Mouse (Mus musculus) left cerebral cortex, postnatal 25 days (tissue): Measurements from ENCODE around the gene Synj1. TPM values are rescaled to one million over a fixed set of nuclear protein-coding genes. Genes with fewer than 3 reads are reported as not detected.
A peak's percentile ranks its signal among the peaks of the same experiment; 100 is the strongest.

ENCODE experiments used
- DNase-seq, 2 experiments: peaks; one replicate each; pipeline ENCODE4 v3.0.0; 2022; ENCODE audit warnings: low spot score in 2 of 2, mixed read lengths in 1 of 2
- intact Hi-C: fragments of 180-260 bp; cut with DNase I; formaldehyde crosslinking; loops from one replicate; pipeline ENCODE4 v1.15.1; 2025
- total RNA-seq, 2 experiments: library from RNA; stranded (reverse); gene quantifications; 2 replicates each; pipeline ENCODE4 v1.2.3; 2021

Gene Synj1
- total RNA-seq, 2 experiments from 2014 or later, result 329 to 335 TPM

DNA sequence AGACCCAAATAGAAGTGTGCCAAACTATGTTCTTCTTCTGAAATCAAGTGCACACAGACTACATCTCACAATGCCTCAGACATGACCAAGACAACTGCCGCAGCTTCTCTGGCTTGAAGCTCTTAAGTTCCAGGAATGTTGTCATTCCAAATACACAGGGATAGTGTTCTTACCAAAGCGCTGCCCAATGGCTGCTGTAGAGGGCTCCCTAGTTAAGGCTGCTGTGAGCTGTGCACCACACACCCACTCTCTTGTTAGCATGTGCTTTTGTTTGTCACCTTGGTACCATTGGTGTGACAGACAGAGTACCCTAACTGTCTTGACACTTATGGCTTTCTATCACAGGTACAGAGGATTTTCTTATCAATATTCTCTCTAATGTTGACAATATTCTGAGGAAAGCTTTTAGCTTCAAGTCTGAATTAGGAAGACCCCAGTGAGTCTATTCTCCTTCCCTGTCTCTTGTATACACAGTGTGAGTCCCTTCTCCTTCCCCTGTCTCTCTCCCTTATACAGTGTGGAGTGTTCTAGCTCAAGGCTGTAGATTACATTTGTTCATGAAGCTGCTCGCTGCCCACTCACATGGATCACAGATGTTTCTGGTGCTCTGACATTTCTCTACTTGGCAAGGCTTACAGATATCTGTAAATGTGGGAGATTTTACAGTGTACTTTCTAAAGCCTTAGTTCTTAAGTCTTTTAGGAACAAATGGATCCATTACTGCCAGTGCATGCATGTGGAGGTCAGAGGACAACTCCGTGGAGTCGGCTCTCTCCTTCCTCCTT is 52.6 kb downstream of the Synj1 start:
- DNase-seq, result peak; percentile 51 to 83
- intact Hi-C loops, result no loop called here

- intact Hi-C loops, result no loop called here
- no peak for DNase-seq
These were observed 55.6 kb downstream of the Synj1 start for GRCm38 (mm10) chr16:90955494-90955893.

GRCm38 (mm10) chr16:90953770-90954169 is 57.3 kb downstream of the Synj1 start:
- no peak for DNase-seq
- intact Hi-C loops, result no loop called here

GRCm38 (mm10) chr16:90953147-90953546 is 58.0 kb downstream of the Synj1 start:
- peak in 1 of 2 experiments; percentile 25 for DNase-seq
- intact Hi-C loops, result no loop called here

GRCm38 (mm10) chr16:90950354-90950963 is 60.6 kb downstream of the Synj1 start:
- intact Hi-C loops, result no loop called here

GRCm38 (mm10) chr16:90946977-90947376 is 64.1 kb downstream of the Synj1 start:
- DNase-seq, result no peak
- intact Hi-C loops, result no loop called here

More at GRCm38 (mm10) chr16:90950354-90950963, 60.6 kb downstream of the Synj1 start:
- DNase-seq, result no peak

DNA sequence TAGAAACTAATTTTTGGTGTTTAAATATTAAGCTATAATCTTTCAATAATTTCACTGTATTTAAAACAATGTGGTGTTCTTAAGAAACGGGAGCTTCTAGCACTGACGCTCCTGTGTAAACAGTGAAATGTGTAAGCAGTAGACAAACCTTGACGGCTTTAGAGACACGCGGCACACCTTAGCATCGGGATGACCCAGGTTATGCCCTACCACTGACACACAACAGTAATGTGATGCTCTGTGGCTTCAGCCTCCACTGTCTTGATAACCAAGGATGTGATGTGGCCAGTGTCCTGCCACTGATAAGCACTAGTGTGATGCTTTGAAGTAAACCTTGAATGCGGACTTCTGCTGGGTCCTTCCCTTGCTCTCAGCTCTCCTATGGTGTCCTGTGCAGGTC is 69.9 kb downstream of the Synj1 start:
- intact Hi-C loops, result no loop called here
- no peak for DNase-seq

GRCm38 (mm10) chr16:90934687-90935328 is 76.3 kb downstream of the Synj1 start, which contains the start of gene Cfap298:
Cfap298 (minus strand) TSS chr16:90935114.
- DNase-seq, result peak; percentile 93 to 97
- intact Hi-C loops, result loop anchor here (1.0 kb wide), 2 partner anchors 76 to 125 kb away; partner anchors contain the start of genes Synj1 and Urb1

GRCm38 (mm10) chr16:90934193-90934686 is 76.9 kb downstream of the Synj1 start:
- peak; percentile 57 to 63 for DNase-seq
- intact Hi-C loops, result loop anchor here (1.0 kb wide), 2 partner anchors 77 to 124 kb away; partner anchors contain the start of genes Synj1 and Urb1

DNA sequence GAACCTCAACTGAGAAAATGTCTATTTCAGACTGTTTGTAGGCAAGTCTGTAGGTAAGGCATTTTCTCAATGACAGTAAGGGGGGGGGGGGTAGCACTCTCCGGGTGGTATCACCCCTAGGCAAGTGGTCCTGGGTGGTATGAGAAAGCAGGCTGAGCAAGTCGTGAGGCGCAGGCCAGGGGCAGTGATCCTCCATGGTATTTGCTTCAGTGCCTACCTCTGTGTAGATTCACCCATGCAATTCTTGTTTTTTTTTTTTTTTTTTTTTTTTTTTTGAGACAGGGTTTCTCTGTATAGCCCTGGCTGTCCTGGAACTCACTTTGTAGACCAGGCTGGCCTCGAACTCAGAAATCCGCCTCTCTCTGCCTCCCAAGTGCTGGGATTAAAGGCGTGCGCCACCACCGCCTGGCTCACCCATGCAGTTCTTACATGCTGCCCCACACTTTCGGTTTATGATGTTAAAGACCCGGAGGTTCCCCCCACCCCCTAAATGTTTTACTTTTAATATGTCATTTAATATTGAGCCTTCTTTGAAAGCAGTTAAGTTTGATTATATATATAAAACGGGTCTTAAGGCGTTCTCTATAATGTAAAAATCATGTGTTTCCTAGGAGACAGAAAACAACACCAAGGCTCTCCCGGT is 77.5 kb downstream of the Synj1 start:
- intact Hi-C loops, result loop anchor here (1.0 kb wide), 2 partner anchors 78 to 123 kb away; partner anchors contain the start of genes Synj1 and Urb1
- DNase-seq, result no peak

DNA sequence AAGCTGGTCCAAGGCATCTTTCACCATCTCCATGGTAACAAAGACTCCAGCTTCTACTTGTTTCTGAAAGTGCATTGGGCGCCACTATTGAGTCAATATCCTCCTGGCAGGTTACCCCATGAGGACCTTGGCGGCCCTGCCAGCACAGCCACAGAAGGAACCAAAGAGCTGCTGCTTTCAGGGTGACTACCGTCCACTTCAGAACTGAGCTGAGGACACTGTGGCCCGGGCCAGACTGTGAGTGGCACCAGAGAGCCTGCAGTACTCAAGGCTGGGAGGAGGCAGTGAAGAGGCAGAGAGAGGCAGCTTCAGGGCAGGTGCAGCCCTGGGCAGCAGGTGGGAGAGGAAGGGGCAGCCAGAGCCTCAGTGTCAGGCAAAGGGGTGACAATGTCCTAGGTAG is 83.7 kb downstream of the Synj1 start:
- intact Hi-C loops, result no loop called here
- DNase-seq, result no peak

- DNase-seq, result peak; percentile 63 to 75
- intact Hi-C loops, result loop anchor here (2.0 kb wide), 2 partner anchors 93 to 603 kb away; no protein-coding TSS in a partner anchor
These were observed 85.6 kb downstream of the Synj1 start for GRCm38 (mm10) chr16:90925461-90925860.

DNA sequence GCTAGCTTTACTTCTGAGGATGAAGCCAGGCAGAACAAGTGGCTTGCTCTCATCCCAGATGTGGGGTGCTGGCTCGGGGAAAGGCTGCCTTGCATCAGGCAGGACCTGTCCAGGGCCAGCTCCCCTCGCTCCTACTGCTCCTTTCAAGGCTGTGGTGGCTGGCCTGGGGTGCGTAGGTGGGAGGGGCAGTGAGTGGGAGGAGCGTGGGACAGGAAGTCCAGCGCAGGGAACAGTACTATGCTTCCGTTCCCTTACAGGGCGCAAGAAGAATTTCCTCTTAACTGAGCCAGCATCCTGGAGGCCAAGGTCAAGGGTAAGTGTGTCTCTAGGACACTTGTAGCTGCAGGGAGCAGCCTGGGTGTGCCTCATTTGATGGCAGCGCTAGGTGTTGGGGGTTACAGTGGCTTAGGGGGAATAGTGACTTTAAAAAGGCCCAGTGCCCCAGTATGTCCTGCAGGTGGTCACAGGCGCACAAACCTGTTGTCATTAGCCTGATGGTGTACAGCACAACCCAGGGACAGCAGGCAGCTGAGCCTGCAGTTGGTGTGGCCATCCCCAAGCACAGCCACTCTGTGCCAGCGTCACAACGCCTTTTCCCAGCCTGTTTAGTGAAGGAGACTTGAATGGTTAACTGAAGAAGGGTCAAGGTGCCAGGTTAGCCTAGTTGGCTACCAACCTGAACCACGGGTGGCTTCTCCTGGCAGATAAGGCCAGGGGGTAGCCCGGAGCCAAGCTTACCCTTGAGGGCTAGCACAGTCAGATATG is 86.3 kb downstream of the Synj1 start:
- intact Hi-C loops, result loop anchor here (2.0 kb wide), 2 partner anchors 92 to 602 kb away; no protein-coding TSS in a partner anchor
- DNase-seq, result no peak

DNA sequence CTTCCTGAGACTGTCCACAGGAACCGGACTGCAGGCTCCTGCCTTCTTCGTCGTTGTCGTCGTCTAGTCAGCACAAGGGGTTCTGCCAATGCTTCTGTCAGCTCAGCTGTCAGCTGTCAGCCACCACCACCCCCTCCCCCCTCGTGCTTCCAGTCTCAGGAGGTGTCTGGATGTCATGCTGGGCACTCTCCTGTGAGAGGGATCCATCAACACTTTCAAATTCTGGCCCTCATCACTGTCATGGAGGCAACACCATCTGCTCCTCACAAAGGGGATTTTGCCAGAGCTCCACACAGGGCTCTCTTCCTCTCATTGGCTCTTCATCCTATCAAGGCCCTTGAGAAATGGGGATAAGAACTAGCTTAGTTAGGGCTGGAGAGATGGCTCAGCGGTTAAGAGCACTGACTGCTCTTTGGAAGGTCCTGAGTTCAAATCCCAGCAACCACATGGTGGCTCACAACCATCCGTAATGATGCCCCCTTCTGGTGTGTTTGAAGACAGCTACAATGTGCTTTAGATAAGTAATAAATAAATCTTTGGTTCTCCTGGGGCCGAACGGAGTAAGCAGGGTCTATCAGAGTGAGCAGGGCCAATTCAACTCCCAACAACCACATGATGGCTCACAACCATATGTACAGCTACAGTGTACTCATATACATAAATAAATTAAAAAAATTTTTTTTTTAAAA is 89.5 kb downstream of the Synj1 start:
- no peak for DNase-seq
- intact Hi-C loops, result no loop called here

DNA sequence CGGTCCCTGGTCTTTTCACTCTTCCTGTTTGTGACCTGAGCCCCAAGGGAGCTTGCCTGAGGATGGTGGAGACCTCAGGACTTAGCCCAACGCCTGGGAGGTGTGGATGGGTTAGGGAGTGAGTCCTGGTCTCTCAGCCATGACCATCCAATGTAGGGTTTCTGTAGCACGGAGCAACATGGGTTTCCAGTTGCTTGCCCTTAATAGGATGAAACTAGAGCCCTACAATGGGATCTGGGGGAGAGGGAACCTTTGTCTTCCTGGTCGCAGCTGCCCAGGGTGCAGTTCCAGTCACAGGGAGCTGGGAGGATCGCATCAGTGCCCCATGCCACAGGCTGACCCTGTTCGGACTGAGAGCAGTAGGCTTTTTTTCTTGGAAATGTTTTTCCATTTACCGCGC is 94.0 kb downstream of the Synj1 start:
- DNase-seq, result no peak
- intact Hi-C loops, result no loop called here

DNA sequence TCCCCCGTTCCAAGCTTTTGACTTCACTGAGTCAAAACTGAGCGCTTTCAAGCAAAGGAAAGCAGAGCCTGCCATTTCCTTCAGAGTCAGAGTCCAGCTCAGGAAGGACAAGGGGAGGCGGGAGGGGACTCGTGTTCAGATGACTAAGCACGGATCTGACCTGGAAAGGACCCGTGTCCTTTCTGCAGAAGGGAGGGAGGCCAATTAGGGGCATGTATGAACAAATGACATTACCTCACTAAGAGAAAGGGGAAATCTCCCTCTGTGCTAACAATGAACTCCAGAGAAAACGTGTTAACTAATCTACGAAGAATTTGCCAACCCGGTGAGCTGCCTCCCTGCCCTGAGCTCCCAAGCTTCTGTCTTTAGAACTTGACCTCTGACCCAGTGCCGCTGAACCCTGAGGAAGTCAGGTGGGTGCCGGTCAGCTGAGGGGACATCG is 95.0 kb downstream of the Synj1 start:
- DNase-seq, result no peak
- intact Hi-C loops, result no loop called here

GRCm38 (mm10) chr16:90911766-90912165 is 99.3 kb downstream of the Synj1 start:
- DNase-seq, result no peak
- intact Hi-C loops, result no loop called here

DNA sequence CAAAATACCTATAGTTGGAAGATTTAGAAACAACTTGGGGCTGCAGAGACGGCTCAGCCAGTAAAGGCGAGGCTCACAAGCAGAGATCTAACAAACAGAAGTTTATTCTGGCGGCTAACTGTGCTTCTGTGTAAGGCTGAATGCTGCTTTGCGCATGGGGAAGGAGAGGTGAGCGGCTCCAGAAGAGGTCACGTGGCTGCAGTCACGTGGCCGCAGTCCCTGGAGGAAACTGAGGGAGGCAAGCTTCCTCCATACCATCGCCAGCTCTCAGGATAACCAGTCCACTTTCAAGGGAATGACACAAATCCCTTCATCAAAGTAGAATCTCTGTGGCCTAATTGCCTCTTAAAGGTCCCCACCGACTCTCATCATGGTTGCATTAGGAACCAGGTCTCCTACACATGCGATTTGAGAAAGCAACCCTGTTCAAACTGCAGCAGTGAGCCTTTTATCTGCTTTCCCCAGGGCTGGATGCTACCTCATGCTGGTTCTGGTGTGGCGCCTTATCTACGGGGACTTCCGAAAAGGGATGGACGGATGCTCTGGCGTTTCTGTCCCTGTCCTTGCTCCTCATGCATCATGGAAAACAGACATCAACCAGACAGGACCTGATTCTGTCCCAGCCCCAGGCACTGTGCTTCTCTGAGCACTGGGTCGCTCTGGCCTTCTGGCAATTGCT is 100.1 kb downstream of the Synj1 start:
- no peak for DNase-seq
- intact Hi-C loops, result no loop called here
